Mouse (Mus musculus) hindbrain, embryonic 14.5 days (tissue): ENCODE results near the gene Vipr2. TPM values are rescaled to one million over a fixed set of nuclear protein-coding genes. Genes with fewer than 3 reads are reported as not detected.

Experiments used
- ATAC-seq: fragments of 200-750 bp; cut with Nextera tagmentation; 2 replicates; pipeline ENCODE4 v1.8.0; 2017; ENCODE audit warnings: moderate number of reproducible peaks, mild to moderate bottlenecking, moderate TSS enrichment, moderate library complexity; ENCODE audit not compliant: low FRiP score
- DNase-seq: peaks from one replicate; pipeline ENCODE4 v3.0.0-alpha.2; 2015; ENCODE audit warnings: low spot score
- H3K27ac ChIP-seq: fragments of 300-500 bp; sonication (generic); 2 replicates; pipeline ENCODE4 v1.5.1; 2014; ENCODE audit warnings: mild to moderate bottlenecking, moderate library complexity
- H3K27me3 ChIP-seq: fragments of 300-500 bp; sonication (generic); 2 replicates; pipeline ENCODE4 v1.6.1; 2014; ENCODE audit warnings: mild to moderate bottlenecking, low read length, mixed read lengths; ENCODE audit not compliant: control insufficient read depth, insufficient read depth
- H3K36me3 ChIP-seq: fragments of 300-500 bp; sonication (generic); replicated peaks from 2 replicates; pipeline ENCODE4 v1.6.1; 2014; ENCODE audit not compliant: control insufficient read depth, insufficient read depth
- H3K4me1 ChIP-seq: fragments of 300-500 bp; sonication (generic); replicated peaks from 2 replicates; pipeline ENCODE4 v1.6.1; 2014; ENCODE audit warnings: antibody characterized with exemption, low read length, mixed read lengths; ENCODE audit not compliant: control insufficient read depth, insufficient read depth
- H3K4me2 ChIP-seq: fragments of 300-500 bp; sonication (generic); replicated peaks from 2 replicates; pipeline ENCODE4 v1.6.1; 2014; ENCODE audit warnings: mild to moderate bottlenecking, moderate library complexity
- H3K4me3 ChIP-seq: fragments of 300-500 bp; sonication (generic); replicated peaks from 2 replicates; pipeline ENCODE4 v1.5.1; 2014; ENCODE audit warnings: mild to moderate bottlenecking, low read length
- H3K9ac ChIP-seq: fragments of 300-500 bp; sonication (generic); 2 replicates; pipeline ENCODE4 v1.6.1; 2014
- H3K9me3 ChIP-seq: fragments of 300-500 bp; sonication (generic); 2 replicates; pipeline ENCODE4 v1.6.1; 2016; ENCODE audit warnings: low read length; ENCODE audit not compliant: control insufficient read depth
- WGBS: fragments of 180-500 bp; shearing (Covaris S2); extraction: QIAGEN DNeasy Blood & Tissue Kit; methylation state at CpG from one replicate; pipeline ENCODE4 v1.1.7; 2014; 5-methylcytosine and 5-hydroxymethylcytosine counted together
- polyA plus RNA-seq: library from polyadenylated mRNA; unstranded; fragments of >200 nt; fragmentation: Nextera tagmentation; extraction: Ambion mirVana; gene quantifications from 2 replicates; pipeline ENCODE4 v1.2.1, GENCODE M21; 2014

Vipr2 gene
- polyA plus RNA-seq, 1 experiment from 2014 or later = 0.62 TPM

DNA sequence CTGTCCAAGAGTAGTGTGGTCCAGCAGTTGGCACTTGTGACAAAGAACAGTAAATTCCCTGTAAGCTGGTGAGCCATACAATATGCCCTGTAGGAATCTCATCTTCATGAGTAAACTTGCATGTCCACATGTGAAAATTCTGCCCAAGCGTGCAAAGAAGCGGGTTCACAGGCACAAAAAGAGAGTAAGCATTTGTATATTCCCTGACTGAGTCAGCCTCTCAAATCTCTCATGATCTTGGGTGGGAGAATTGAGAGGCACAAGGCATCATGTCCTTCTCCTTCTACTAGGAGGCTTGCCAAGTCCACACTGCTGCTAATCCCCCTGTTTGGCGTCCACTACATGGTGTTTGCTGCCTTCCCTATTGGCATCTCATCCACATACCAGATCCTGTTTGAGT is 64.9 kb downstream of the Vipr2 start:
- no peak for DNase-seq
- 90% methylated on average over 3 of the region's 3 CpGs for WGBS

DNA sequence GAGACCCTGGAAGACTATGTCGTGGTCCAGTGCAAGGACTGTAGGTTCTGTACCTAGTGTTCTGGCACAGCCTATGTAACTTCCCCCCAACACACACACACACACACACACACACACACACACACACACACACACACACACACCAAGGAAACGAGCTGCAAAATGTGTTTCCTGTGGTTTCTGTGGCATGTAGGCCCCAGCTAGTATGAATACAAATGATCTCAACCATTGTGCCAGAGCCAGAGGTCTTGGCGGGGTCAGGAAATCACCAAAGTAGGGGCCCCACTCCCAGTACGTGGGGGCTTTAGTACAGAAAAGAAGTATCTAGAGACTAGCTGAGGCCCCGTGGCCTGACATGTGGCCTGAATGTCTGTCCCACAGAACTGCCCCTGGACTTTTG is 67.7 kb downstream of the Vipr2 start:
- no peaks in the 10 kb centered on the region for H3K27me3 ChIP-seq
- DNase-seq = no peak
- H3K9me3 ChIP-seq = no peaks in the 10 kb centered on the region
- H3K27ac ChIP-seq = no peak overlapping the region
- WGBS = 25% methylated on average over 5 of the region's 5 CpGs
- no peak overlapping the region for H3K4me3 ChIP-seq
- H3K9ac ChIP-seq = no peak overlapping the region
- H3K4me1 ChIP-seq = no peaks in the 10 kb centered on the region
- no peak overlapping the region for H3K4me2 ChIP-seq
- no peaks in the 10 kb centered on the region for H3K36me3 ChIP-seq
- ATAC-seq = no peak

More for the DNA sequence above, 64.9 kb downstream of the Vipr2 start:
- Histone ChIP-seq H3K36me3 (no peaks in the 10 kb centered on the region), H3K4me2 (no peak overlapping the region), H3K4me3 (no peak overlapping the region), H3K27ac (no peak overlapping the region), H3K9me3 (no peaks in the 10 kb centered on the region), H3K9ac (no peak overlapping the region), H3K4me1 (no peaks in the 10 kb centered on the region), H3K27me3 (no peaks in the 10 kb centered on the region)
- no peak for ATAC-seq

DNA sequence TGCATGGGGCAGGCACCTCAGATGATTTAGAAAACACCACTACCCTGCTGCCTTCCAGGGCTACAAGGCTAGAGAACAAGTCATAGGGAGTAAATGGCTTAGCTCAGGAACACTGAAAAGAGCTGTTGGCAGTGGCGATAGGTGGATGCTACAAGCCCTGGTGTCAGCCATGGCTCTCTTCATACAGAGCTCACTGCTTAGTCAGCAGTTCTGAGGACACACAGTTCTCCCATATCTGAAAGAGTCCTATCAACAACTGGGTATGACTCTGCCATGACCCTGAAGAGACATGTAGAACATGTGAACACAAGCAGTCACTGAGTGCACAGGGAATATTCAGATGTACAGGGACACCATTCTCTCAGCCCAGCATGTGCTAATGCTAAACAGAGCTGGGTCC is 68.2 kb downstream of the Vipr2 start:
- Histone ChIP-seq H3K27ac (no peak overlapping the region), H3K4me3 (no peak overlapping the region), H3K27me3 (no peaks in the 10 kb centered on the region), H3K36me3 (no peaks in the 10 kb centered on the region), H3K9me3 (no peaks in the 10 kb centered on the region), H3K4me2 (no peak overlapping the region), H3K9ac (no peak overlapping the region), H3K4me1 (no peaks in the 10 kb centered on the region)
- DNase-seq (no peak), ATAC-seq (no peak)
- 82% methylated on average over 1 of the region's 1 CpGs for WGBS

DNA sequence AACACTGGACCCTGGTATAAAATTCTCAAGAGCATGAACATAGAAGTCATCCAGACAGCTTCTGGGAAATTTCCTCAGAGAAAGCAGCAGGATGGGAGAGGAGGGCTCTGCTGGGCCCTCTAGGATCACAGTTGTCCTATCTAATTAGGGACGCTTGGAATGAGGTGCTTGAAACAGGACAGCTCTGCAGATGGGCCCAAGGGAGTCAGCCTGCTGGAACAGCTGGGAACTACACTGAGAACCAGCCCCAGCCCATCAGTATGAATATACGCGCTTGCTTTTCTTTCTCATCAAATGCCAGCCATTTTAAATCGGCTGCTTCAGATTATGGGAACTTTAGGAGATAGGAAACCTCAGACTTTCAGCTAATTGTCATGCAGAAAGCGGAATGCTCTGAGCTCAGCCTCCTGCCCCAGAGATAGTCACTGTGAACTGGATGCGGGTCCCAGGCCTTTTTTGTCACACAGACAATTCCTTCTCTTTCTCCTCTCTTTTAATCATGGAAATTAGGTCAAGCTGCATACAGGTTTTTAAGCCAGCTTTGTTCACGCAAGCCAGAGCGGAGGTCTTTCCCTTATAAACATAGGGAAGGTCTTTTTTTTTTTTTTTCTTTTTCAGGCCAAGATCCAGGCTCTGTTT is 69.6 kb downstream of the Vipr2 start:
- no peak overlapping the region for H3K4me2 ChIP-seq
- no peaks in the 10 kb centered on the region for H3K4me1 ChIP-seq
- ATAC-seq (peak; percentile 68; the same call in 1 of the 2 replicates), DNase-seq (peak; percentile 37)
- H3K27me3 ChIP-seq = no peaks in the 10 kb centered on the region
- H3K36me3 ChIP-seq = no peaks in the 10 kb centered on the region
- no peak overlapping the region for H3K27ac ChIP-seq
- H3K9me3 ChIP-seq = no peaks in the 10 kb centered on the region
- 19% methylated on average over 8 of the region's 8 CpGs for whole genome bisulfite sequencing
- H3K9ac ChIP-seq = no peak overlapping the region
- no peak overlapping the region for H3K4me3 ChIP-seq

DNA sequence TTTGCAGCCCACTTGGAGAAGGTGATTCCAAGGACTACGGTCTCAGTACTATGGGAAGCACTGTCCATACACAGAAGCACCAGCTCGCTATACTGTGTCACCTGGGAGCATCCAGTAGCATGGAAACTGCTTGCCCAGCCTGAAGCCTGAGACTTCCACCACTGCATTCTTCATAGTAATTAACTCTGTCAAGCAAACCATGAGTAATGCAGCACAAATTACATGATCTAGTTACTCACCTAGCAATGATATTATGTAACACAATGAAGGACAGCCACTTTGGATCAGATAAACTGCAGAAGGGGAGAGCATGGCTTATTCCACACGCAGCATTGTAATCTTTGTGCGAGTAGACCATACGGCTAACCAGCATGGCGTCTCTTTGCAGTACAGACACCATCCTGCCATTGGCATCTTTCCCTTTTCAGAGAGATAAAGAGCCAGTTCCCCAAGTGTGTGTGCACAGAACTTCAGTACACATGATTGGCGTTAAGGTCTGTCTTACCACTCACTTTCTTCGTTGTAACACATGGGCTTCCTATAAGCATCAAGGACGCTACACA is 75.4 kb downstream of the Vipr2 start:
- whole genome bisulfite sequencing = 91% methylated on average over 9 of the region's 9 CpGs
- Histone ChIP-seq H3K4me2 (no peak overlapping the region), H3K36me3 (no peaks in the 10 kb centered on the region), H3K9me3 (no peaks in the 10 kb centered on the region), H3K4me3 (no peak overlapping the region), H3K27me3 (no peaks in the 10 kb centered on the region), H3K27ac (no peak overlapping the region), H3K9ac (no peak overlapping the region), H3K4me1 (no peaks in the 10 kb centered on the region)
- DNase-seq = no peak
- ATAC-seq = no peak

DNA sequence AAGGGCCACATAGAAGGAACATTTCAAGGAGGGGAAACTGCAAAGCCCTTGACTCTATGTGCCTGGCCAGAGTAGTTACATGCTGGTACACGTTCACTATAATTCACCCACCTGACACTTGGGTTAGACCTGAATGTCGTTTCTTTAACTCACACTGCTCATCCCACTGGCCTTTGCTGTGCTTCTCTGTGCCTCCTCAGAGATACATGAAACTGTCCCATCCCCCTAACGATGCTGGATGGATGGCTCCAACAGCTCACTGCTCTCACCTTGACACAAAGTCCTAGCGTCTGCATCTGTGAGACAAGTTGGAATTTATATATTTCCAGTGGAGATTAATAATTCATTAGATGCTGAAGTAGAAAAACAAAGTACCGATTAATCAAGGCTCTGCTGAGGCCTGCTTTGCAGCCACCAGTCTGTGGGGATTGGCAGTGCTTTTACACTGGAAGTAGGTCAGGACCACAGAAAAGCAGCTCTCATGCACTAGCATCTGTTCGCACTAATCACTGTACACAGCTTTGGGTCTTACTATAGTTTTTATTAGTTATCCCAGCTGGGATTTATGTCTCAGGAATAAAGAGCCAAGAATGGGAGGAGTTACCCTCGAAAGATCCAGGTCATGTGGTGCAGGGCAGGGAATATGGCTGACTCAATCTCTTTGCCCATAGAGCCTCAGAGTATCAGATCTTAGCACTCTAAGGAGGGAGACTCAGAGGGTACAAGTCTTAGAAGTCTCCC is 79.4 kb downstream of the Vipr2 start:
- Histone ChIP-seq H3K27me3 (no peaks in the 10 kb centered on the region), H3K27ac (no peak overlapping the region), H3K4me2 (no peak overlapping the region), H3K9me3 (no peaks in the 10 kb centered on the region), H3K9ac (no peak overlapping the region), H3K4me1 (no peaks in the 10 kb centered on the region), H3K36me3 (no peaks in the 10 kb centered on the region), H3K4me3 (no peak overlapping the region)
- DNase-seq = no peak
- no peak for ATAC-seq
- WGBS = 76% methylated on average over 7 of the region's 7 CpGs

GRCm38 (mm10) chr12:116159223-116159622 is 81.7 kb downstream of the Vipr2 start:
- WGBS = 80% methylated on average over 5 of the region's 5 CpGs
- ATAC-seq = no peak
- H3K27me3 ChIP-seq = no peaks in the 10 kb centered on the region

DNA sequence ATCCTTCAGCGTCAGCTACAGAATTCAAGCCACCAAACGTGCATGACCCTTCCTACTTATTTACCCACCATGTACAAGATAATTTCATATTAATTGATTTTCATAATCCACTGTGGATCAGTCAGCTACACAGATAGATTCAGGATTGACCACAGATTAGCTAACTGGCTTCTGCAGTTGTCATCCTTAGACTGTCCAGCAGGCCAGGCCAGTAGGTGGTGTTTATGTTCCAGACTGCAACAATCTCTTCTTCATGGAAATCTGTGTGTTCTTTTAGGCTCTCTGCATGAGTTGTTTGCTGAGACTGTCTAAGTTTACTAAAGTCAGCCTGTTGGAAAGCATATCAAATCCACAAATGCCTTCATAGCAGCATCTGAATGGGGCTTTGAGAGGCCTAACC is 82.2 kb downstream of the Vipr2 start:
- Histone ChIP-seq H3K4me3 (no peak overlapping the region), H3K9me3 (no peaks in the 10 kb centered on the region), H3K36me3 (no peaks in the 10 kb centered on the region), H3K27me3 (no peaks in the 10 kb centered on the region), H3K9ac (no peak overlapping the region), H3K4me2 (no peak overlapping the region), H3K4me1 (no peaks in the 10 kb centered on the region), H3K27ac (no peak overlapping the region)
- no peak for DNase-seq
- no peak for ATAC-seq
- 87% methylated on average over 2 of the region's 2 CpGs for WGBS

More at GRCm38 (mm10) chr12:116159223-116159622, 81.7 kb downstream of the Vipr2 start:
- Histone ChIP-seq H3K9me3 (no peaks in the 10 kb centered on the region), H3K4me1 (no peaks in the 10 kb centered on the region), H3K36me3 (no peaks in the 10 kb centered on the region), H3K27ac (no peak overlapping the region), H3K4me2 (no peak overlapping the region), H3K4me3 (no peak overlapping the region), H3K9ac (no peak overlapping the region)
- no peak for DNase-seq

- DNase-seq (no peak), ATAC-seq (no peak)
- Histone ChIP-seq H3K27ac (no peak overlapping the region), H3K36me3 (no peaks in the 10 kb centered on the region), H3K27me3 (no peaks in the 10 kb centered on the region), H3K9me3 (no peaks in the 10 kb centered on the region), H3K9ac (no peak overlapping the region), H3K4me1 (no peaks in the 10 kb centered on the region), H3K4me2 (no peak overlapping the region), H3K4me3 (no peak overlapping the region)
Observed at GRCm38 (mm10) chr12:116165368-116165767, 87.8 kb downstream of the Vipr2 start.
